Mouse (Mus musculus) CH12.LX (cell line): Measurements from ENCODE around the gene Dnal4. TPM values are rescaled to one million over a fixed set of nuclear protein-coding genes. Genes with fewer than 3 reads are reported as not detected.

ENCODE experiments used
- DNase-seq: peaks from one replicate; pipeline ENCODE4 v3.0.0-alpha.2; 2013; ENCODE audit errors: extremely low read depth
- H3K27ac ChIP-seq: 2 replicates; pipeline ENCODE4 v1.5.1; 2012; ENCODE audit warnings: low read depth, mild to moderate bottlenecking, control low read depth, moderate library complexity; ENCODE audit not compliant: insufficient read depth
- H3K27me3 ChIP-seq: replicated peaks from 2 replicates; pipeline ENCODE3; 2012; ENCODE audit warnings: inconsistent platforms
- H3K36me3 ChIP-seq, 2 experiments: replicated peaks in 1 of 2; 2 replicates each; pipeline versions ENCODE3 to v1.6.1; 2012; ENCODE audit warnings: inconsistent platforms in 1 of 2, low read length in 1 of 2, mild to moderate bottlenecking in 1 of 2, mixed read lengths in 1 of 2, moderate library complexity in 1 of 2; ENCODE audit not compliant: control insufficient read depth in 1 of 2, insufficient read depth in 1 of 2
- H3K4me1 ChIP-seq, 2 experiments: 2 replicates each; pipeline ENCODE4 v1.6.1; 2012; ENCODE audit warnings: inconsistent platforms in 1 of 2, moderate library complexity in 1 of 2; ENCODE audit not compliant: insufficient read depth in 2 of 2, control insufficient read depth in 1 of 2
- H3K4me2 ChIP-seq: 2 replicates; pipeline ENCODE4 v1.6.1; 2012; ENCODE audit warnings: low read depth, mild to moderate bottlenecking, control low read depth; ENCODE audit not compliant: poor library complexity, insufficient read depth, severe bottlenecking
- H3K4me3 ChIP-seq, 3 experiments: fragments of 150-350 bp in 1 of 3; sonication (generic) in 1 of 3; replicated peaks in 1 of 3; 2 replicates each; pipeline versions ENCODE3 to v1.5.1; 2011 to 2012; ENCODE audit warnings: low read depth in 2 of 3, low read length in 2 of 3, mild to moderate bottlenecking in 2 of 3, moderate library complexity in 2 of 3, control low read depth in 1 of 3, improper control_type of control experiment in 1 of 3, inconsistent platforms in 1 of 3, mixed read lengths in 1 of 3; ENCODE audit not compliant: poor library complexity in 1 of 3
- H3K79me2 ChIP-seq: replicated peaks from 2 replicates; pipeline ENCODE4 v1.6.1; 2012; ENCODE audit warnings: mild to moderate bottlenecking, moderate library complexity; ENCODE audit not compliant: control insufficient read depth, poor library complexity, insufficient read depth, severe bottlenecking; ENCODE audit errors: extremely low read depth
- H3K9ac ChIP-seq: 2 replicates; pipeline ENCODE4 v1.6.1; 2012; ENCODE audit warnings: low read depth, mild to moderate bottlenecking, control low read depth, moderate library complexity; ENCODE audit not compliant: insufficient read depth
- H3K9me3 ChIP-seq: replicated peaks from 2 replicates; pipeline ENCODE3; 2012; ENCODE audit warnings: low read length, inconsistent platforms, mixed read lengths
- ETS1 ChIP-seq: conservative IDR thresholded peaks from 2 replicates; pipeline ENCODE4 v1.6.1; 2012; ENCODE audit warnings: low read depth, mild to moderate bottlenecking, inconsistent platforms, low read length, improper control_type of control experiment, moderate library complexity
- HCFC1 ChIP-seq: IDR thresholded peaks from 2 replicates; pipeline ENCODE4 v1.6.1; 2012; ENCODE audit warnings: low read depth, mild to moderate bottlenecking, inconsistent platforms, low read length, improper control_type of control experiment
- JUN ChIP-seq: IDR thresholded peaks from 2 replicates; pipeline ENCODE4 v1.6.1; 2011; ENCODE audit warnings: low read depth, mild to moderate bottlenecking, low read length, improper control_type of control experiment, moderate library complexity; ENCODE audit not compliant: insufficient read depth
- KAT2A ChIP-seq: IDR thresholded peaks from 2 replicates; pipeline ENCODE4 v1.6.1; 2012; ENCODE audit warnings: low read length, improper control_type of control experiment, inconsistent platforms; ENCODE audit not compliant: insufficient replicate concordance
- MAFK ChIP-seq: IDR thresholded peaks from 2 replicates; pipeline ENCODE4 v1.6.1; 2011; ENCODE audit warnings: low read length, improper control_type of control experiment; ENCODE audit not compliant: insufficient replicate concordance
- MAX ChIP-seq: IDR thresholded peaks from 2 replicates; pipeline ENCODE4 v1.6.1; 2011; ENCODE audit warnings: low read length, improper control_type of control experiment
- MAZ ChIP-seq: IDR thresholded peaks from 2 replicates; pipeline ENCODE4 v1.6.1; 2012; ENCODE audit warnings: low read depth, mild to moderate bottlenecking, inconsistent platforms, low read length, improper control_type of control experiment, moderate library complexity
- MYC ChIP-seq: IDR thresholded peaks from 2 replicates; pipeline ENCODE4 v1.6.1; 2011; ENCODE audit warnings: low read depth, mild to moderate bottlenecking, improper control_type of control experiment, low read length
- PAX5 ChIP-seq: IDR thresholded peaks from 2 replicates; pipeline ENCODE4 v1.6.1; 2012; ENCODE audit warnings: low read length, inconsistent platforms, mixed read lengths
- POLR2AphosphoS2 ChIP-seq: IDR thresholded peaks from 2 replicates; pipeline ENCODE4 v1.6.1; 2011; ENCODE audit warnings: low read depth, low read length, improper control_type of control experiment
- RCOR1 ChIP-seq: conservative IDR thresholded peaks from 2 replicates; pipeline ENCODE4 v1.6.1; 2012; ENCODE audit warnings: low read depth, mild to moderate bottlenecking, inconsistent platforms, low read length, improper control_type of control experiment
- SIN3A ChIP-seq: IDR thresholded peaks from 2 replicates; pipeline ENCODE4 v1.6.1; 2012; ENCODE audit warnings: low read length, improper control_type of control experiment, inconsistent platforms
- SMC3 ChIP-seq: IDR thresholded peaks from 2 replicates; pipeline ENCODE4 v1.6.1; 2011; ENCODE audit warnings: low read depth, low read length, improper control_type of control experiment
- TCF12 ChIP-seq: IDR thresholded peaks from 2 replicates; pipeline ENCODE4 v1.6.1; 2014; ENCODE audit warnings: low read depth, mild to moderate bottlenecking, inconsistent platforms, low read length, improper control_type of control experiment
- UBTF ChIP-seq: IDR thresholded peaks from 2 replicates; pipeline ENCODE4 v1.6.1; 2012; ENCODE audit warnings: low read depth, mild to moderate bottlenecking, inconsistent platforms, low read length, improper control_type of control experiment, moderate library complexity
- USF2 ChIP-seq: conservative IDR thresholded peaks from 2 replicates; pipeline ENCODE4 v1.6.1; 2011; ENCODE audit warnings: low read depth, low read length, improper control_type of control experiment
- ZMIZ1 ChIP-seq: IDR thresholded peaks from 2 replicates; pipeline ENCODE4 v1.6.1; 2012; ENCODE audit warnings: low read depth, mild to moderate bottlenecking, inconsistent platforms, low read length, improper control_type of control experiment
- ZNF384 ChIP-seq: IDR thresholded peaks from 2 replicates; pipeline ENCODE4 v1.6.1; 2012; ENCODE audit warnings: low read depth, low read length, improper control_type of control experiment, inconsistent platforms
- dilution Hi-C: fragments of 300-500 bp; cut with MboI; formaldehyde crosslinking; loops from 2 replicates; pipeline ENCODE4 v1.14.3; 2020; ENCODE audit warnings: low sequenced_read_pairs; ENCODE audit not compliant: extremely low pct_unique_long_range_greater_than_20kb, extremely low pct_ligation_motif_present
- in situ Hi-C: fragments of 300-500 bp; cut with MboI; formaldehyde crosslinking; loops from 3 replicates; pipeline ENCODE4 v1.14.3; 2019; ENCODE audit warnings: low sequenced_read_pairs, low pct_ligation_motif_present, low pct_unique_long_range_greater_than_20kb, mixed read lengths
- polyA plus RNA-seq: library from polyadenylated mRNA; unstranded; fragments of >175 nt; gene quantifications from 2 replicates; pipeline ENCODE4 v1.2.1, GENCODE M21; 2012; ENCODE audit warnings: low read depth; ENCODE audit not compliant: insufficient read length
- total RNA-seq, 2 experiments: library from RNA; depleted of rRNA; stranded (reverse); fragments of 300-350 nt in 1 of 2; fragments of >200 nt in 1 of 2; gene quantifications; 2 replicates each; pipeline ENCODE4 v1.2.3; 2012 to 2014

Dnal4 gene
- total and polyA plus RNA-seq, 3 experiments = 11.7 to 20.9 (median 18.5) TPM

DNA sequence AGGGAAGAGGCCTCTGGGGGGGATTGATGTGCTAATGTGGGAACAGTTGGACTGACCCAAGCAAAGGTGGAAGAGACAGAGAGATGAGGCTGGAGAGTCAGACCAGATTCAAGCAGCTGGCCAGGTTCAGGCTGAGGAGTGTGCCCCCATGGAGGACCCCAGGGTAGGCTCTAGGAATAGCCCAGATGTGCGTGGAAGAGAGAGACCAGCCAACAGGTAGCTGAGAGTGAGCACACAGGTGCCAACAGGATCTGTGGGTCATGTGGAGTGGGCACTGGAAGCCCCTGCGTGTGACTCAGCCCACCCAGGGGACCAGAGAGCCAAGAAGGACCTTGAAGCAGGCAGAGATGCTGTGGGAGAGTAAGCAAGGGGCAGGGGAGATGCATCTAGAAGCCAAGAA lies 24.0 kb upstream of the Dnal4 start:
- Histone ChIP-seq H3K9ac (no peak overlapping the region), H3K9me3 (peaks cover 18% of the 10 kb centered on the region), H3K36me3 (no peaks in the 10 kb centered on the region), H3K27me3 (peaks cover 86% of the 10 kb centered on the region), H3K4me3 (no peak overlapping the region), H3K79me2 (no peaks in the 10 kb centered on the region), H3K4me2 (no peak overlapping the region), H3K27ac (no peak overlapping the region), H3K4me1 (peaks cover 0 to 9% of the 10 kb centered on the region in 2 experiments; a peak in 3 of 4 replicates)
- dilution Hi-C loops = no loop called here
- DNase-seq = no peak
- in situ Hi-C loops = no loop called here
- TF ChIP-seq POLR2AphosphoS2 = no peak
- no peak for TF ChIP-seq SMC3
- no peak for TF ChIP-seq ZMIZ1
- no peak for TF ChIP-seq MYC
- no peak for TF ChIP-seq ZNF384
- TF ChIP-seq JUN = no peak
- TF ChIP-seq HCFC1 = no peak
- no peak for TF ChIP-seq MAZ
- TF ChIP-seq MAX = no peak
- TF ChIP-seq, all 38 proteins: peak for 0

DNA sequence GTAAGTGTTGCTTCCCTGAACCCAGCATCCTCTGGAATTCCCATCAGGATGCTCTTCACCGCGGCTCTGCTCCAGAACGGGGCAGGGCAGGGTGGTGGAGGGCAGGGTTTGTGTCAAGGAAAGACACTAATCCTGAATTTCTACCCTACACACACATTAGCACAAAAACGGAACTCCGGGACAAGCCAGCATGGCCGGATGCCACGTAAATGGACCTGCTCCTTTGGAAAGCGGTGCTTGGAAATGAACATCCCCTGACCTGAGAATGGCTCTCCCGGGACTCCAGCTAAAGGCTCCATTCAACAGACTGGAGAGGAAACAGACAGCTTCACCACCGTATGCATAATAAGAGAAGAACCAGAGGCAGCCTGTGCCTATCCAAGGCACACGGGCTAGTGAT lies 23.1 kb upstream of the Dnal4 start:
- dilution Hi-C loops = no loop called here
- TF ChIP-seq UBTF = no peak
- no peak for TF ChIP-seq MAFK
- no peak for TF ChIP-seq ETS1
- no peak for TF ChIP-seq USF2
- no peak for TF ChIP-seq RCOR1
- no peak for TF ChIP-seq PAX5
- no peak for TF ChIP-seq JUN
- TF ChIP-seq TCF12 = no peak
- TF ChIP-seq SMC3 = no peak
- TF ChIP-seq SIN3A = no peak
- TF ChIP-seq KAT2A = no peak
- no peak for TF ChIP-seq MAZ
- TF ChIP-seq, all 38 proteins: peak for 0

More for the DNA sequence above, 23.1 kb upstream of the Dnal4 start:
- DNase-seq = no peak
- peaks cover 0 to 9% of the 10 kb centered on the region in 2 experiments; a peak in 3 of 4 replicates for H3K4me1 ChIP-seq
- no peak overlapping the region for H3K9ac ChIP-seq
- H3K9me3 ChIP-seq = peaks cover 18% of the 10 kb centered on the region
- no peak overlapping the region for H3K27ac ChIP-seq
- H3K4me3 ChIP-seq = no peak overlapping the region
- H3K36me3 ChIP-seq = no peaks in the 10 kb centered on the region
- H3K4me2 ChIP-seq = no peak overlapping the region
- in situ Hi-C loops = no loop called here
- peaks cover 84% of the 10 kb centered on the region for H3K27me3 ChIP-seq
- H3K79me2 ChIP-seq = no peaks in the 10 kb centered on the region
